Mouse (Mus musculus) kidney, postnatal 36 days (tissue): Measurements from ENCODE around the gene Hnrnpc.
"Not testable (repeated sequence)": the region's sequence is repeated elsewhere in the genome, so short reads cannot be mapped to it uniquely, and the experiment has no call there.

Source experiments
- DNase-seq, 2 experiments: peaks; one replicate each; pipeline ENCODE4 v3.0.0; 2021 to 2022; ENCODE audit warnings: mixed read lengths in 2 of 2

Hnrnpc gene

GRCm38 (mm10) chr14:52101285-52102157, 2.3 kb downstream of the Hnrnpc start:
- DNase-seq, result no peak

- DNase-seq, result no peak
Measured at GRCm38 (mm10) chr14:52100170-52100960, 3.5 kb downstream of the Hnrnpc start.

GRCm38 (mm10) chr14:52099563-52099962, 4.3 kb downstream of the Hnrnpc start:
- DNase-seq, result no peak

GRCm38 (mm10) chr14:52098387-52098786, 5.4 kb downstream of the Hnrnpc start:
- not testable (repeated sequence) for DNase-seq

GRCm38 (mm10) chr14:52097191-52097590, 6.6 kb downstream of the Hnrnpc start:
- not testable (repeated sequence) for DNase-seq

- DNase-seq, result no peak
Measured at GRCm38 (mm10) chr14:52094533-52094932, 9.3 kb downstream of the Hnrnpc start.

- DNase-seq, result no peak
Measured at GRCm38 (mm10) chr14:52083083-52083482, 20.7 kb downstream of the Hnrnpc start.

- DNase-seq, result no peak
Measured at GRCm38 (mm10) chr14:52071599-52072137, 32.2 kb downstream of the Hnrnpc start.

GRCm38 (mm10) chr14:52066135-52066534, 37.7 kb downstream of the Hnrnpc start:
- DNase-seq, result no peak

- DNase-seq, result no peak
Measured at GRCm38 (mm10) chr14:52061798-52062197, 42.0 kb downstream of the Hnrnpc start.

- peak in 1 of 2 experiments; percentile 34 for DNase-seq
Measured at GRCm38 (mm10) chr14:52060800-52061199, 43.0 kb downstream of the Hnrnpc start.

GRCm38 (mm10) chr14:52059982-52060381, 43.8 kb downstream of the Hnrnpc start:
- DNase-seq, result no peak

GRCm38 (mm10) chr14:52052720-52053119, 51.1 kb downstream of the Hnrnpc start:
- DNase-seq, result not testable (repeated sequence)

GRCm38 (mm10) chr14:52045966-52046565, 57.8 kb downstream of the Hnrnpc start:
- no peak for DNase-seq

- DNase-seq, result peak in 1 of 2 experiments; percentile 56
Measured at GRCm38 (mm10) chr14:52044901-52045678, 58.7 kb downstream of the Hnrnpc start.

- DNase-seq, result peak in 1 of 2 experiments; percentile 24
Measured at GRCm38 (mm10) chr14:52043446-52043845, 60.4 kb downstream of the Hnrnpc start.

GRCm38 (mm10) chr14:52042359-52042758, 61.5 kb downstream of the Hnrnpc start, which contains the start of gene Olfr221:
Gene Olfr221, minus strand, starts transcription at chr14:52042459.
- DNase-seq, result not testable (repeated sequence)

GRCm38 (mm10) chr14:52039332-52039731, 64.5 kb downstream of the Hnrnpc start:
- no peak for DNase-seq

GRCm38 (mm10) chr14:52035926-52036325, 67.9 kb downstream of the Hnrnpc start:
- no peak for DNase-seq

GRCm38 (mm10) chr14:52026342-52026741, 77.5 kb downstream of the Hnrnpc start:
- DNase-seq, result no peak

GRCm38 (mm10) chr14:52024133-52024532, 79.7 kb downstream of the Hnrnpc start:
- no peak for DNase-seq
